Mouse (Mus musculus) CH12.LX (cell line): ENCODE results near the gene Gne. TPM values are rescaled to one million over a fixed set of nuclear protein-coding genes. Genes with fewer than 3 reads are reported as not detected.

Experiments used
- DNase-seq: peaks from one replicate; pipeline ENCODE4 v3.0.0-alpha.2; 2013; ENCODE audit errors: extremely low read depth
- H3K27ac ChIP-seq: 2 replicates; pipeline ENCODE4 v1.5.1; 2012; ENCODE audit warnings: low read depth, mild to moderate bottlenecking, control low read depth, moderate library complexity; ENCODE audit not compliant: insufficient read depth
- H3K27me3 ChIP-seq: replicated peaks from 2 replicates; pipeline ENCODE3; 2012; ENCODE audit warnings: inconsistent platforms
- H3K36me3 ChIP-seq, 2 experiments: replicated peaks in 1 of 2; 2 replicates each; pipeline versions ENCODE3 to v1.6.1; 2012; ENCODE audit warnings: inconsistent platforms in 1 of 2, low read length in 1 of 2, mild to moderate bottlenecking in 1 of 2, mixed read lengths in 1 of 2, moderate library complexity in 1 of 2; ENCODE audit not compliant: control insufficient read depth in 1 of 2, insufficient read depth in 1 of 2
- H3K4me1 ChIP-seq, 2 experiments: 2 replicates each; pipeline ENCODE4 v1.6.1; 2012; ENCODE audit warnings: inconsistent platforms in 1 of 2, moderate library complexity in 1 of 2; ENCODE audit not compliant: insufficient read depth in 2 of 2, control insufficient read depth in 1 of 2
- H3K4me2 ChIP-seq: 2 replicates; pipeline ENCODE4 v1.6.1; 2012; ENCODE audit warnings: low read depth, mild to moderate bottlenecking, control low read depth; ENCODE audit not compliant: poor library complexity, insufficient read depth, severe bottlenecking
- H3K4me3 ChIP-seq, 3 experiments: fragments of 150-350 bp in 1 of 3; sonication (generic) in 1 of 3; replicated peaks in 1 of 3; 2 replicates each; pipeline versions ENCODE3 to v1.5.1; 2011 to 2012; ENCODE audit warnings: low read depth in 2 of 3, low read length in 2 of 3, mild to moderate bottlenecking in 2 of 3, moderate library complexity in 2 of 3, control low read depth in 1 of 3, improper control_type of control experiment in 1 of 3, inconsistent platforms in 1 of 3, mixed read lengths in 1 of 3; ENCODE audit not compliant: poor library complexity in 1 of 3
- H3K79me2 ChIP-seq: replicated peaks from 2 replicates; pipeline ENCODE4 v1.6.1; 2012; ENCODE audit warnings: mild to moderate bottlenecking, moderate library complexity; ENCODE audit not compliant: control insufficient read depth, poor library complexity, insufficient read depth, severe bottlenecking; ENCODE audit errors: extremely low read depth
- H3K9ac ChIP-seq: 2 replicates; pipeline ENCODE4 v1.6.1; 2012; ENCODE audit warnings: low read depth, mild to moderate bottlenecking, control low read depth, moderate library complexity; ENCODE audit not compliant: insufficient read depth
- H3K9me3 ChIP-seq: replicated peaks from 2 replicates; pipeline ENCODE3; 2012; ENCODE audit warnings: low read length, inconsistent platforms, mixed read lengths
- BHLHE40 ChIP-seq: IDR thresholded peaks from 2 replicates; pipeline ENCODE4 v1.6.1; 2011; ENCODE audit warnings: mild to moderate bottlenecking, low read depth, low read length, improper control_type of control experiment
- CHD1 ChIP-seq: IDR thresholded peaks from 2 replicates; pipeline ENCODE4 v1.6.1; 2012; ENCODE audit warnings: low read depth, low read length, improper control_type of control experiment, inconsistent platforms
- EP300 ChIP-seq: IDR thresholded peaks from 2 replicates; pipeline ENCODE4 v1.6.1; 2011; ENCODE audit warnings: low read length, improper control_type of control experiment
- ETS1 ChIP-seq: conservative IDR thresholded peaks from 2 replicates; pipeline ENCODE4 v1.6.1; 2012; ENCODE audit warnings: low read depth, mild to moderate bottlenecking, inconsistent platforms, low read length, improper control_type of control experiment, moderate library complexity
- JUN ChIP-seq: IDR thresholded peaks from 2 replicates; pipeline ENCODE4 v1.6.1; 2011; ENCODE audit warnings: low read depth, mild to moderate bottlenecking, low read length, improper control_type of control experiment, moderate library complexity; ENCODE audit not compliant: insufficient read depth
- KAT2A ChIP-seq: IDR thresholded peaks from 2 replicates; pipeline ENCODE4 v1.6.1; 2012; ENCODE audit warnings: low read length, improper control_type of control experiment, inconsistent platforms; ENCODE audit not compliant: insufficient replicate concordance
- MAFK ChIP-seq: IDR thresholded peaks from 2 replicates; pipeline ENCODE4 v1.6.1; 2011; ENCODE audit warnings: low read length, improper control_type of control experiment; ENCODE audit not compliant: insufficient replicate concordance
- MAX ChIP-seq: IDR thresholded peaks from 2 replicates; pipeline ENCODE4 v1.6.1; 2011; ENCODE audit warnings: low read length, improper control_type of control experiment
- MEF2A ChIP-seq: IDR thresholded peaks from 2 replicates; pipeline ENCODE4 v1.6.1; 2014; ENCODE audit warnings: low read depth, mild to moderate bottlenecking, inconsistent platforms, low read length, improper control_type of control experiment, borderline replicate concordance
- PAX5 ChIP-seq: IDR thresholded peaks from 2 replicates; pipeline ENCODE4 v1.6.1; 2012; ENCODE audit warnings: low read length, inconsistent platforms, mixed read lengths
- POLR2A ChIP-seq: IDR thresholded peaks from 2 replicates; pipeline ENCODE4 v1.6.1; 2011; ENCODE audit warnings: low read depth, mild to moderate bottlenecking, improper control_type of control experiment, low read length
- POLR2AphosphoS2 ChIP-seq: IDR thresholded peaks from 2 replicates; pipeline ENCODE4 v1.6.1; 2011; ENCODE audit warnings: low read depth, low read length, improper control_type of control experiment
- RCOR1 ChIP-seq: conservative IDR thresholded peaks from 2 replicates; pipeline ENCODE4 v1.6.1; 2012; ENCODE audit warnings: low read depth, mild to moderate bottlenecking, inconsistent platforms, low read length, improper control_type of control experiment
- SMC3 ChIP-seq: IDR thresholded peaks from 2 replicates; pipeline ENCODE4 v1.6.1; 2011; ENCODE audit warnings: low read depth, low read length, improper control_type of control experiment
- USF2 ChIP-seq: conservative IDR thresholded peaks from 2 replicates; pipeline ENCODE4 v1.6.1; 2011; ENCODE audit warnings: low read depth, low read length, improper control_type of control experiment
- ZMIZ1 ChIP-seq: IDR thresholded peaks from 2 replicates; pipeline ENCODE4 v1.6.1; 2012; ENCODE audit warnings: low read depth, mild to moderate bottlenecking, inconsistent platforms, low read length, improper control_type of control experiment
- dilution Hi-C: fragments of 300-500 bp; cut with MboI; formaldehyde crosslinking; loops from 2 replicates; pipeline ENCODE4 v1.14.3; 2020; ENCODE audit warnings: low sequenced_read_pairs; ENCODE audit not compliant: extremely low pct_unique_long_range_greater_than_20kb, extremely low pct_ligation_motif_present
- in situ Hi-C: fragments of 300-500 bp; cut with MboI; formaldehyde crosslinking; loops from 3 replicates; pipeline ENCODE4 v1.14.3; 2019; ENCODE audit warnings: low sequenced_read_pairs, low pct_ligation_motif_present, low pct_unique_long_range_greater_than_20kb, mixed read lengths
- polyA plus RNA-seq: library from polyadenylated mRNA; unstranded; fragments of >175 nt; gene quantifications from 2 replicates; pipeline ENCODE4 v1.2.1, GENCODE M21; 2012; ENCODE audit warnings: low read depth; ENCODE audit not compliant: insufficient read length
- total RNA-seq, 2 experiments: library from RNA; depleted of rRNA; stranded (reverse); fragments of 300-350 nt in 1 of 2; fragments of >200 nt in 1 of 2; gene quantifications; 2 replicates each; pipeline ENCODE4 v1.2.3; 2012 to 2014

The Gne gene
- total and polyA plus RNA-seq, 3 experiments = 34.4 to 37.1 (median 35.3) TPM

GRCm38 (mm10) chr4:44071741-44072145 lies 12.2 kb downstream of the Gne start:
- dilution Hi-C loops = no loop called here
- no peak overlapping the region for H3K27ac ChIP-seq

GRCm38 (mm10) chr4:44070641-44071040 lies 13.3 kb downstream of the Gne start:
- Histone ChIP-seq H3K4me3 (no peak overlapping the region), H3K9ac (no peak overlapping the region), H3K27ac (no peak overlapping the region), H3K79me2 (peaks cover 17% of the 10 kb centered on the region), H3K4me1 (peaks cover 5 to 45% of the 10 kb centered on the region in 2 experiments), H3K4me2 (peak overlapping the region; percentile 54), H3K27me3 (no peaks in the 10 kb centered on the region), H3K9me3 (no peaks in the 10 kb centered on the region), H3K36me3 (peaks cover 4 to 7% of the 10 kb centered on the region in 2 experiments)
- dilution Hi-C loops = no loop called here
- DNase-seq = no peak
- in situ Hi-C loops = loop anchor here (5.0 to 10.0 kb wide), 2 partner anchors 37 to 94 kb away; no protein-coding TSS in a partner anchor
- TF ChIP-seq POLR2AphosphoS2 = no peak

More at GRCm38 (mm10) chr4:44071741-44072145, 12.2 kb downstream of the Gne start:
- peak overlapping the region; percentile 83 for H3K9ac ChIP-seq
- TF ChIP-seq BHLHE40 (no peak), JUN (no peak), MEF2A (no peak), CHD1 (no peak), POLR2AphosphoS2 (no peak), RCOR1 (no peak), POLR2A (no peak), SMC3 (no peak), ETS1 (no peak), ZMIZ1 (no peak), EP300 (no peak), PAX5 (no peak), USF2 (no peak), MAX (no peak), MAFK (no peak), KAT2A (no peak)
- in situ Hi-C loops = loop anchor here (5.0 to 10.0 kb wide), 2 partner anchors 36 to 93 kb away; no protein-coding TSS in a partner anchor
- no peaks in the 10 kb centered on the region for H3K9me3 ChIP-seq
- peaks cover 17% of the 10 kb centered on the region for H3K79me2 ChIP-seq
- peak overlapping the region; percentile 73 to 99 (median 87) for H3K4me3 ChIP-seq
- peak overlapping the region; percentile 54 for H3K4me2 ChIP-seq
- peaks cover 5 to 38% of the 10 kb centered on the region in 2 experiments for H3K4me1 ChIP-seq
- DNase-seq = peak; percentile 15
- no peaks in the 10 kb centered on the region for H3K27me3 ChIP-seq
- H3K36me3 ChIP-seq = no peaks in the 10 kb centered on the region
